Mouse (Mus musculus): ENCODE measurements at regions not wholly inside any gene's neighbourhood (a gene's known extent, or its start where the extent isn't known, plus 50 kb on each side); places are given as distances from the start of the nearest gene placed in this dataset.
"Not testable (repeated sequence)": the region's sequence is repeated elsewhere in the genome, so short reads cannot be mapped to it uniquely, and the experiment has no call there.

DNA sequence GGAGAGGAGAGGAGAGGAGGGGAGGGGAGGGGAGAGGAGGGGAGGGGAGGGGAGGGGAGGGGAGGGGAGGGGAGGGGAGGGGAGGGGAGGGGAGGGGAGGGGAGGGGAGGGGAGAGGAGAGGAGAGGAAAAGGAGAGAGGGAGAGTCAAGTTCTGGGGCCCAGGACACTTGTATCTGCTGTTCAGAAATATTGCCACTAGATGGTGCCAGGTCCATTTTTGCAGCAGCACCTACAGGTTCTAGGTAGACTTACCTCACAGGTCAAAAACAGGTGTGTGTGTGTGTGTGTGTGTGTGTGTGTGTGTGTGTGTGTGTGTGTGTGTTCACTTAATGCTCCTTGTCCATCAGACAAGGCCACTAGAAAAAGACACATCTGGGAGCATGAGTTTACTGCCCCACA is 172.5 kb upstream of the Irx4 start:
- not testable (repeated sequence) for H3K27me3 ChIP-seq (replicated peaks; ENCODE audit: control insufficient read depth, insufficient read depth, low read length); H3K27ac ChIP-seq (ENCODE audit: low read length); H3K36me3 ChIP-seq (ENCODE audit: control insufficient read depth, insufficient read depth); H3K4me2 ChIP-seq (ENCODE audit: low read length); H3K9me3 ChIP-seq (ENCODE audit: control insufficient read depth, low read length); ATAC-seq; H3K4me3 ChIP-seq (replicated peaks; ENCODE audit: low read length); H3K4me1 ChIP-seq (replicated peaks; ENCODE audit: control insufficient read depth, insufficient read depth, low read length); H3K9ac ChIP-seq (replicated peaks; ENCODE audit: low read depth, low read length)

- H3K4me1 ChIP-seq (replicated peaks; ENCODE audit: control insufficient read depth, insufficient read depth, low read length), result no peaks in the 10 kb centered on the region
- no peak for ATAC-seq
- H3K9me3 ChIP-seq (ENCODE audit: control insufficient read depth, low read length), result no peaks in the 10 kb centered on the region
- H3K9ac ChIP-seq (replicated peaks; ENCODE audit: low read depth, low read length), result no peak overlapping the region
- H3K27ac ChIP-seq (ENCODE audit: low read length), result no peak overlapping the region
- H3K36me3 ChIP-seq (ENCODE audit: control insufficient read depth, insufficient read depth), result no peaks in the 10 kb centered on the region
- WGBS, result 38% methylated on average over 3 of the region's 3 CpGs
- H3K4me3 ChIP-seq (replicated peaks; ENCODE audit: low read length), result no peak overlapping the region
- no peak overlapping the region for H3K4me2 ChIP-seq (ENCODE audit: low read length)
- no peaks in the 10 kb centered on the region for H3K27me3 ChIP-seq (replicated peaks; ENCODE audit: control insufficient read depth, insufficient read depth, low read length)
These were observed 168.4 kb upstream of the Irx4 start for GRCm38 (mm10) chr13:73091886-73092285.

DNA sequence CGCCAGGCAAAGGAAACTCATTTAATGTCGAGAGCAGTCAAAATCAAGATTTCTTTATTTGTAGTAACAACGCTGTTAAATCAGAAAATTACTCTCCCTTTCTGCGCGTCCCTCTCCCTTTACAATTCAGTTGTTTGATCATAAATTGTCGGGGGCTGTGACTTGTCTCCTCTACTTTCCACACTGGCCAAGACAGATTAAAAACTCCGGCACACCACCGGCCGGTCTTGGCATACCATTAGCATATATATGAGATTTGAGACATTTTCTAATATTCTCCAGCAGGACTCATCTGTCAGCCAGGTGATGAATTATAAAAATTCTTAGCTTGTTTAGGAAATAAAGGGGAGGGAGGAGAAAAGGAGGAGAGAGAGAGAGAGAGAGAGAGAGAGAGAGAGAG is 162.8 kb upstream of the Irx4 start:
- H3K27me3 ChIP-seq (replicated peaks; ENCODE audit: control insufficient read depth, insufficient read depth, low read length), result no peaks in the 10 kb centered on the region
- no peak overlapping the region for H3K4me2 ChIP-seq (ENCODE audit: low read length)
- H3K36me3 ChIP-seq (ENCODE audit: control insufficient read depth, insufficient read depth), result no peaks in the 10 kb centered on the region
- no peak overlapping the region for H3K4me3 ChIP-seq (replicated peaks; ENCODE audit: low read length)
- no peak overlapping the region for H3K27ac ChIP-seq (ENCODE audit: low read length)
- no peaks in the 10 kb centered on the region for H3K4me1 ChIP-seq (replicated peaks; ENCODE audit: control insufficient read depth, insufficient read depth, low read length)
- 83% methylated on average over 9 of the region's 9 CpGs for WGBS
- H3K9me3 ChIP-seq (ENCODE audit: control insufficient read depth, low read length), result no peaks in the 10 kb centered on the region; the same call in 1 of the 2 replicates
- no peak for ATAC-seq
- no peak overlapping the region for H3K9ac ChIP-seq (replicated peaks; ENCODE audit: low read depth, low read length)

GRCm38 (mm10) chr13:73099407-73099806 is 160.9 kb upstream of the Irx4 start:
- no peak overlapping the region for H3K27ac ChIP-seq (ENCODE audit: low read length)
- no peak overlapping the region for H3K4me2 ChIP-seq (ENCODE audit: low read length)
- H3K27me3 ChIP-seq (replicated peaks; ENCODE audit: control insufficient read depth, insufficient read depth, low read length), result no peaks in the 10 kb centered on the region
- no peaks in the 10 kb centered on the region for H3K4me1 ChIP-seq (replicated peaks; ENCODE audit: control insufficient read depth, insufficient read depth, low read length)
- H3K9me3 ChIP-seq (ENCODE audit: control insufficient read depth, low read length), result no peaks in the 10 kb centered on the region; the same call in 1 of the 2 replicates
- no peaks in the 10 kb centered on the region for H3K36me3 ChIP-seq (ENCODE audit: control insufficient read depth, insufficient read depth)
- no peak for ATAC-seq
- no peak overlapping the region for H3K9ac ChIP-seq (replicated peaks; ENCODE audit: low read depth, low read length)
- WGBS, result 20% methylated on average over 1 of the region's 1 CpGs
- no peak overlapping the region for H3K4me3 ChIP-seq (replicated peaks; ENCODE audit: low read length)

DNA sequence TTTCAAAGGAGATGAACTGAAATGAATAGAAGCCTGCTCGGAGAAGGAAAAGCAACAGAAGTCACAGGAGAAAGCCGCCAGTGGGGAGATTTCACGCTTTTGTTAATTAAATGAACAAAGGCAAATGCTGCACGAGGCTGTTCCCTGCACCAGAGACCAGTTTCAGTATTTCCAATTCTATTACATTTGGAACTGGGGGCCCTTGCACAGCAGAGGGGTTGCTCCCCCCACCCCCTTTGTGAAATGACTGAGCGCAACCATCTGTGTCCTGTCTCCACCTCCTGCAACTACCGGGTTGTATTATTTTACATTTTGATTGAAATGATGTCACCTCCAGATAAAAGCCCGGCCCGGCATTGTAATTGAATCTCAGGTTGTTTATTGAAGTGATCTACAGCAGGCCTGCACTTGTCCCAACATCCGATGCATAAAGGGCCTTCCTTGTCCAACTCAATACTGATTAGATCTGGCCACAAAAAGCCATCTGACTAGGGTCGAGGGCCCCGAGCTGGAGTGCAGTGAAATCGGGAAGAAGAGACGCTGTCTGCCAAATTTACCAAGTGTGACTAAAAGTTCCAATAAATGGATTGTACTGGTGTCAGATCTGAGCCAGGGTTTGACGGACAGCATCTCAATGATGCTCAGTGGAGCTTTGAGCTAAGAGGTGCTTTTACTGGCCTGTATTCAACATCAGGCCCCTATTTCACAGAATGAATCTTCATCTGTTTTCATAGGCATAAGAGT is 152.9 kb upstream of the Irx4 start:
- H3K9ac ChIP-seq (replicated peaks; ENCODE audit: low read depth, low read length), result no peak overlapping the region

GRCm38 (mm10) chr13:73116822-73117632 is 143.3 kb upstream of the Irx4 start:
- H3K4me2 ChIP-seq (ENCODE audit: low read length), result peak overlapping the region; percentile 47
- no peaks in the 10 kb centered on the region for H3K36me3 ChIP-seq (ENCODE audit: control insufficient read depth, insufficient read depth)
- peak overlapping the region; percentile 32 for H3K4me3 ChIP-seq (replicated peaks; ENCODE audit: low read length)
- H3K9ac ChIP-seq (replicated peaks; ENCODE audit: low read depth, low read length), result peak overlapping the region; percentile 36
- WGBS, result 20% methylated on average over 22 of the region's 22 CpGs
- peak overlapping the region; percentile 75 for H3K27ac ChIP-seq (ENCODE audit: low read length)
- H3K4me1 ChIP-seq (replicated peaks; ENCODE audit: control insufficient read depth, insufficient read depth, low read length), result peaks cover 13% of the 10 kb centered on the region
- ATAC-seq, result peak; percentile 97
- H3K27me3 ChIP-seq (replicated peaks; ENCODE audit: control insufficient read depth, insufficient read depth, low read length), result no peaks in the 10 kb centered on the region
- no peaks in the 10 kb centered on the region for H3K9me3 ChIP-seq (ENCODE audit: control insufficient read depth, low read length)

More for the DNA sequence above, 152.9 kb upstream of the Irx4 start:
- peak overlapping the region; percentile 41 for H3K27ac ChIP-seq (ENCODE audit: low read length)
- ATAC-seq, result peak; percentile 93
- 19% methylated on average over 14 of the region's 14 CpGs for WGBS
- H3K27me3 ChIP-seq (replicated peaks; ENCODE audit: control insufficient read depth, insufficient read depth, low read length), result no peaks in the 10 kb centered on the region
- no peak overlapping the region for H3K4me2 ChIP-seq (ENCODE audit: low read length)
- no peak overlapping the region for H3K4me3 ChIP-seq (replicated peaks; ENCODE audit: low read length)
- H3K36me3 ChIP-seq (ENCODE audit: control insufficient read depth, insufficient read depth), result no peaks in the 10 kb centered on the region
- H3K9me3 ChIP-seq (ENCODE audit: control insufficient read depth, low read length), result no peaks in the 10 kb centered on the region
- H3K4me1 ChIP-seq (replicated peaks; ENCODE audit: control insufficient read depth, insufficient read depth, low read length), result peaks cover 8% of the 10 kb centered on the region

DNA sequence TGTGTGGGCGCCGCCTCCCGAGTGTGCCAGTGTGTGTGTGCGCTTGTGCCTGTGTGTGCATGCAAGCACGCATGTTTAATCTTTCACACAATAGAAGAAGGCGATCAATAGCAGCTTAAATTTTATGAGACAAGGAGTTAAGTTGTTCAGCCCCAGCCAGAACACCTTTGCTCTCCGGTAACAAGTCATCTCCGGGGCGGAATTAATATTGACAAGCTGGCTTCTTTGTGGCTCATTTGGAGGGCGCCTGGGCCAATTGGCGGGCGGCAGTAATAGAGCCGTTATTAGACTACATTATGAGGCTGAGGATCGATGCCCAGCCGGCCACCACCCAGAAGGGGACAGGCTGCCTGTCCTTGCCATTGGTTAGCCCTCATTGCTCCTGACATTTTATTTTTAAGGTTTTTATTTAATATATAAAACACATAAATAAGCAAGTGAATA is 142.6 kb upstream of the Irx4 start:
- Histone ChIP-seq H3K9me3 (ENCODE audit: control insufficient read depth, low read length) (no peaks in the 10 kb centered on the region), H3K36me3 (ENCODE audit: control insufficient read depth, insufficient read depth) (no peaks in the 10 kb centered on the region), H3K4me1 (replicated peaks; ENCODE audit: control insufficient read depth, insufficient read depth, low read length) (peaks cover 13% of the 10 kb centered on the region), H3K9ac (replicated peaks; ENCODE audit: low read depth, low read length) (peak overlapping the region; percentile 36), H3K27me3 (replicated peaks; ENCODE audit: control insufficient read depth, insufficient read depth, low read length) (no peaks in the 10 kb centered on the region), H3K27ac (ENCODE audit: low read length) (peak overlapping the region; percentile 75), H3K4me3 (replicated peaks; ENCODE audit: low read length) (peak overlapping the region; percentile 32), H3K4me2 (ENCODE audit: low read length) (peak overlapping the region; percentile 47)
- peak; percentile 52 for ATAC-seq
- WGBS, result 12% methylated on average over 15 of the region's 15 CpGs

DNA sequence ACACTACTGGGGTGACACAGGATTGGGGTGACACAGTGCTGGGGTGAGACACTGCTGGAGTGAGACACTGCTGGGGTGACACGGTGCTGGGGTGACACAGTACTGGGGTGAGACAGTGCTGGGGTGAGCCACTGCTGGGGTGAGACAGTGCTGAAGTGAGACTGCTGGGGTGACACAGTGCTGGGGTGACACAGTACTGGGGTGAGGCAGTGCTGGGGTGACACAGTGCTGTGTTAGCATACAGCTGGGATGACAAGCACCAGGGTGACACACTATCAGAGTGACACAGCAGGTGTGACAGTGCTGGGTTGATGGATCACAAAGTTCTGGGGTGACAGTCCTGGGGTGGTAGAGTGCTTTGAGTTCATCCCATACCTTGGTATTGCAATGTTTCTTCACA is 137.3 kb upstream of the Irx4 start:
- no peak for ATAC-seq
- 89% methylated on average over 1 of the region's 1 CpGs for WGBS
- Histone ChIP-seq H3K27me3 (replicated peaks; ENCODE audit: control insufficient read depth, insufficient read depth, low read length) (no peaks in the 10 kb centered on the region), H3K4me2 (ENCODE audit: low read length) (no peak overlapping the region), H3K27ac (ENCODE audit: low read length) (no peak overlapping the region), H3K4me3 (replicated peaks; ENCODE audit: low read length) (no peak overlapping the region), H3K9ac (replicated peaks; ENCODE audit: low read depth, low read length) (no peak overlapping the region), H3K36me3 (ENCODE audit: control insufficient read depth, insufficient read depth) (no peaks in the 10 kb centered on the region), H3K9me3 (ENCODE audit: control insufficient read depth, low read length) (no peaks in the 10 kb centered on the region), H3K4me1 (replicated peaks; ENCODE audit: control insufficient read depth, insufficient read depth, low read length) (peaks cover 4% of the 10 kb centered on the region)

- Histone ChIP-seq H3K4me1 (replicated peaks; ENCODE audit: control insufficient read depth, insufficient read depth, low read length) (no peaks in the 10 kb centered on the region), H3K9me3 (ENCODE audit: control insufficient read depth, low read length) (no peaks in the 10 kb centered on the region), H3K4me3 (replicated peaks; ENCODE audit: low read length) (no peak overlapping the region), H3K27me3 (replicated peaks; ENCODE audit: control insufficient read depth, insufficient read depth, low read length) (no peaks in the 10 kb centered on the region), H3K4me2 (ENCODE audit: low read length) (no peak overlapping the region), H3K36me3 (ENCODE audit: control insufficient read depth, insufficient read depth) (no peaks in the 10 kb centered on the region), H3K9ac (replicated peaks; ENCODE audit: low read depth, low read length) (no peak overlapping the region), H3K27ac (ENCODE audit: low read length) (no peak overlapping the region)
- WGBS, result 76% methylated on average over 6 of the region's 6 CpGs
- no peak for ATAC-seq
These were observed 129.0 kb upstream of the Irx4 start for GRCm38 (mm10) chr13:73131270-73131669.

Data from forebrain, embryonic 16.5 days (tissue).